Mouse (Mus musculus) liver, postnatal 0 days (tissue): ENCODE data around the gene Best1. TPM values are rescaled to one million over a fixed set of nuclear protein-coding genes. Genes with fewer than 3 reads are reported as not detected.
A peak's percentile ranks its signal among the peaks of the same experiment; 100 is the strongest.

ENCODE experiments used
- ATAC-seq: fragments of 200-750 bp; cut with Nextera tagmentation; 2 replicates; pipeline ENCODE4 v1.8.0; 2017; ENCODE audit warnings: mild to moderate bottlenecking, moderate library complexity
- DNase-seq: peaks from one replicate; pipeline ENCODE4 v3.0.0-alpha.2; 2016
- H3K27ac ChIP-seq: fragments of 300-500 bp; sonication (generic); 2 replicates; pipeline ENCODE4 v1.5.1; 2014; ENCODE audit warnings: antibody characterized with exemption, moderate library complexity, mild to moderate bottlenecking, low read depth
- H3K27me3 ChIP-seq: fragments of 300-500 bp; sonication (generic); 2 replicates; pipeline ENCODE4 v1.6.1; 2014; ENCODE audit warnings: low read length, control low read depth, mixed read lengths; ENCODE audit not compliant: insufficient read depth
- H3K36me3 ChIP-seq: fragments of 300-500 bp; sonication (generic); replicated peaks from 2 replicates; pipeline ENCODE4 v1.6.1; 2014; ENCODE audit warnings: mild to moderate bottlenecking, control low read depth, low read length, moderate library complexity, mixed read lengths; ENCODE audit not compliant: insufficient read depth
- H3K4me1 ChIP-seq: fragments of 300-500 bp; sonication (generic); 2 replicates; pipeline ENCODE4 v1.6.1; 2014; ENCODE audit warnings: antibody characterized with exemption, mild to moderate bottlenecking, control low read depth; ENCODE audit not compliant: insufficient read depth
- H3K4me2 ChIP-seq: fragments of 300-500 bp; sonication (generic); 2 replicates; pipeline ENCODE4 v1.6.1; 2014; ENCODE audit warnings: low read depth, mild to moderate bottlenecking, low read length, moderate library complexity, mixed read lengths
- H3K4me3 ChIP-seq: fragments of 300-500 bp; sonication (generic); 2 replicates; pipeline ENCODE4 v1.5.1; 2014; ENCODE audit warnings: low read depth, low read length
- H3K9ac ChIP-seq: fragments of 300-500 bp; sonication (generic); replicated peaks from 2 replicates; pipeline ENCODE4 v1.6.1; 2014; ENCODE audit warnings: mild to moderate bottlenecking, moderate library complexity
- H3K9me3 ChIP-seq: fragments of 300-500 bp; sonication (generic); 2 replicates; pipeline ENCODE4 v1.6.1; 2016; ENCODE audit warnings: mild to moderate bottlenecking, control low read depth, low read length, mixed read lengths
- CTCF ChIP-seq: sonication (generic); IDR thresholded peaks from 2 replicates; pipeline ENCODE4 v1.5.1; 2016; ENCODE audit warnings: antibody characterized with exemption, low read depth
- EP300 ChIP-seq: IDR thresholded peaks from 2 replicates; pipeline ENCODE4 v1.6.1; 2016; ENCODE audit warnings: antibody characterized with exemption, low read depth, mild to moderate bottlenecking
- WGBS: fragments of 180-500 bp; shearing (Covaris S2); extraction: QIAGEN DNeasy Blood & Tissue Kit; methylation state at CpG from one replicate; pipeline ENCODE4 v1.1.7; 2014; ENCODE audit not compliant: insufficient replicate concordance; 5-methylcytosine and 5-hydroxymethylcytosine counted together
- polyA plus RNA-seq: library from polyadenylated mRNA; unstranded; fragments of >200 nt; fragmentation: Nextera tagmentation; extraction: Ambion mirVana; gene quantifications from 2 replicates; pipeline ENCODE4 v1.2.1, GENCODE M21; 2015

The Best1 gene
- polyA plus RNA-seq, 1 experiment from 2014 or later, result 0.13 TPM

DNA sequence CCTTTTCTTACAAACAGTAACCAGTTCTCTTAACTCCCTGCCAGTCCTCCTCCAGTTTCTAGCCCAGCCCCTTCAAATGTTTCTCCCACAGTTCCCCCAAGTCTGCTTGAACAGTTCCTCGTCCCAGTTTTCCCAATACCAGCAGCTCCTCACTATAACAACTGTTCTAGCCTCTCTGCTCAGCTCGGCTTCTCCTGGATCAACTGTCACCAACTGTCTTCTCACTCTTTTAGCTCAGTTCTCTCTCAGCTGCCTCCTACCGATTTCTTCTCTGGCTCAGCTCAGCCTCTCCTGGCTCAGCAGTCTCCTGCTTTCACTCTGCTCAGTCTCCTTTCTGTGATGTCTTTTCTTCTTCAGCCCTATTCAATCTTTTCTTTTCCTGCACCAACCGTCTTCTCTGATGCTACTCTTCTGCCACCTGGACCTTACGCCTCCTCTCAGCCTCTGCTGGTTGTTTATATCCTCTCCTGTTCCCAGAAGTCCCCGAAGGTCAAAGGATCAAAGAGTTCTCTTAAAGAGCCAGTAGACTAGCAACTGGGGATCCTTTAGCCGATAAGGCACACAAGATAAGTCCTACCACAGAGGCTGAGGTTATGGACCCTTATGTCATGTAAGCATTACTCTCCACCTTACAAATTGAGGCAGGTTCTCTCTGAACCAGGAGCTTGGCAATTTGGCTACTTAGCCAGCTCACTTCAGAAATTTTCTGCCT lies 37.1 kb downstream of the Best1 start:
- Histone ChIP-seq H3K27me3 (no peaks in the 10 kb centered on the region), H3K4me1 (peaks cover 18% of the 10 kb centered on the region), H3K9me3 (no peaks in the 10 kb centered on the region), H3K4me3 (peak overlapping the region; percentile 19), H3K36me3 (no peaks in the 10 kb centered on the region), H3K9ac (peak overlapping the region; percentile 45), H3K4me2 (peak overlapping the region; percentile 49), H3K27ac (peak overlapping the region; percentile 74)
- TF ChIP-seq CTCF (no peak), EP300 (peak; percentile 48; the same call in 1 of the 2 replicates)
- WGBS, result 22% methylated on average over 7 of the region's 7 CpGs
- ATAC-seq, result peak; percentile 38; the same call in 1 of the 2 replicates
- DNase-seq, result no peak

DNA sequence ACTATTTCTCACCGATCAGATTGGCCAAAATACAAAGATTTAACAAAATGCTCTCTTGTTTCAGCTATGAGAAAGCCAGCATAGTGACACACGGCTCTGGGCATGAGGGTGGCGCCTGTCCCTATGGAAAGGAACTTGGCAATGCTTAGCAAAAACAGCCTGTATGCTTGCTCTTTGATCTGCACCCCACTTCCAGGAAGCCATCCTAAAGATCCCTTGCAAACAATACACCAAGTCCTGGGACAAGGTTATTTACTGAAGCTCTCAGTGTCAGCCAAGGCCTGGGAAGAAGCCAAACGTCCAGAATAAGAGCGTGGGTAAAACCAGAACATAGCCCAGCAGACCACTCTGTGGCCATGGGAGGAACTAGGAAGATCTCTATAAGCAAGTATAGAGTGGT lies 40.7 kb downstream of the Best1 start:
- peak overlapping the region; percentile 17; the same call in 1 of the 2 replicates for H3K27ac ChIP-seq
- H3K27me3 ChIP-seq, result no peaks in the 10 kb centered on the region
- DNase-seq, result peak; percentile 43
- peak; percentile 79 for ATAC-seq
- H3K36me3 ChIP-seq, result no peaks in the 10 kb centered on the region
- no peak overlapping the region for H3K4me2 ChIP-seq
- no peak overlapping the region for H3K9ac ChIP-seq
- no peak overlapping the region for H3K4me3 ChIP-seq
- 63% methylated on average over 5 of the region's 5 CpGs for WGBS
- TF ChIP-seq CTCF, result no peak
- peak; percentile 87 for TF ChIP-seq EP300
- H3K9me3 ChIP-seq, result no peaks in the 10 kb centered on the region
- peaks cover 40% of the 10 kb centered on the region for H3K4me1 ChIP-seq

DNA sequence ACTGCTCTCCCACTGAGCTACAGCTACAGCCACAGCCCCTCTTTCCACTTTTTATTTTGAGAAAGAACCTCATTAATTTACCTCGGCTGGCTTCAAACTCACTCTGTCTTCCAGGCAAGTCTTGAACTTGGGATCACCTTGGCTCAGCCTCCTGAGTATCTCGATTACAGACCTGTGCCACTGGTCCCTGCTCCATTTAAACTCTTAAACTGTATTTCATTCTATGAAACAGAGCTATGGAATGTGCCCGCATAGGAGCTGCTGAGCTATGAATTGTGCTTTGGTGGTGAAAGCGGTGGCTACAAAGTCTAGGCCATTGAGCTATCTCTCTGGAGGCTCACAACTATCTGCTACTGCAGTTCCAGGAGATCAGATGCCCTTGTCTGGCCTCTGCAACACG lies 43.5 kb downstream of the Best1 start:
- H3K36me3 ChIP-seq, result no peaks in the 10 kb centered on the region
- H3K9me3 ChIP-seq, result no peaks in the 10 kb centered on the region
- H3K4me3 ChIP-seq, result no peak overlapping the region
- no peak overlapping the region for H3K27ac ChIP-seq
- H3K4me1 ChIP-seq, result peaks cover 50% of the 10 kb centered on the region
- no peak overlapping the region for H3K4me2 ChIP-seq
- ATAC-seq, result no peak
- H3K27me3 ChIP-seq, result no peaks in the 10 kb centered on the region
- WGBS, result 77% methylated on average over 5 of the region's 5 CpGs
- H3K9ac ChIP-seq, result no peak overlapping the region
- TF ChIP-seq CTCF (no peak), EP300 (no peak)
- DNase-seq, result no peak

DNA sequence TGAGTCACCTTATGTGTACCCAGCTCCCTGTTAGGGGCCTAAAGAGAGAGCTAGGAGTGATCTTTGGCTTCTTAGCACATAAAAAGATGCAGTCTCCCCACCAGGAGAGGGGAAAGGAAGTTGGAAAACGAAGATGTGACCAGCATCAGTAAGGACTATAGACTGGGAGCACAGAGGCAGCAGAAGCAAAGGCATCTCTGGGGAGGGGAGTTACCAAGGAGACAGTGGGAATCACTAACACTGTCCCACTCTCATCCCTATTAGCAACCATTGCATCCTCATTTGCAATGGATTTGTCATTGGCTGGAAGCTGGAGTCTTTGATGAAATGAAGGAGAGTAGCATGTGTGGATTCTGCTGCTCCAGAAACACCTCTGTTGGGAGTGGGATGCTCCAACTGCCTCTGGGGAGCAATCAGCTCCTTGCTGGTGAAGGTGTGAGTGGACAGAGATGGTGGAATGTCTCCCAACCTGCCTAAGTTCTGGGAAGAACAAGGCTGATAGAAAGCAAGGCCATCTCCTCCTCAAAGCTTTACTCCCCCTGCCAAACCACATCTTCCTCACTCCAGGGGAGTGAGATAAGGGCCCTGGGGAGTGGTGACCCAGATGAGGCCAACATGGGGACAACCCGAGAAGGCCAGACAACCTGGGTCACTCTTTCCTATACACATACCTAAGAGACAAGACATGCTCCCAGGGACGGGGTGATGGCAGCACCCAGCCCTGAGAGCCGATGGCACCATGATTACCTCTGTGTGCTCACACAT lies 44.6 kb downstream of the Best1 start:
- H3K9me3 ChIP-seq, result no peaks in the 10 kb centered on the region
- peak overlapping the region; percentile 69; the same call in 1 of the 2 replicates for H3K9ac ChIP-seq
- 74% methylated on average over 4 of the region's 4 CpGs for WGBS
- H3K4me3 ChIP-seq, result no peak overlapping the region
- H3K4me2 ChIP-seq, result no peak overlapping the region
- H3K36me3 ChIP-seq, result no peaks in the 10 kb centered on the region
- H3K27me3 ChIP-seq, result no peaks in the 10 kb centered on the region
- no peak for TF ChIP-seq CTCF
- peaks cover 51% of the 10 kb centered on the region for H3K4me1 ChIP-seq
- no peak for DNase-seq
- ATAC-seq, result no peak
- no peak overlapping the region for H3K27ac ChIP-seq

DNA sequence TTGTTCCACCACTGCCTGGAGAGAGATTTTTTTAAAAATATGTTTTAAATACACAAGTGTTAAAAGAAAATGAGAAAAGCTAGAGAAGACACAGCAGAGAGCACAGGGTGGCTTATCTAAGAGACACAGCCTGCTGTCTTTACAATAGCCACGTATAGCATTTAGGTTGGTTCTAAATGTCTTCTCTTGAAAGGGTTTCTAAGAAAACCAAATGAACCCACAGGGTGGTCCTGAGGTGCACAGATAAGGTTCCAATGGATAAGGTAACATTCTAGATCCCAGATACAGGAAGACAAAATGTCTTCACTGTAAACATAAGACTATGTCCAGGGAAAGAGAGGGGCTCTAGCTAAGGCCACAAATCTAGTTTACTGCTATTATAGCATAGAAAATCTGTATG lies 46.0 kb downstream of the Best1 start:
- H3K4me3 ChIP-seq, result peak overlapping the region; percentile 34; the same call in 1 of the 2 replicates
- 32% methylated on average over 1 of the region's 1 CpGs for WGBS
- H3K27ac ChIP-seq, result peak overlapping the region; percentile 99
- no peak for TF ChIP-seq CTCF
- TF ChIP-seq EP300, result 0 out of 2 replicates have a peak, but pooled peaks have one; percentile 66
- ATAC-seq (no peak), DNase-seq (no peak)
- H3K9me3 ChIP-seq, result no peaks in the 10 kb centered on the region
- peaks cover 51% of the 10 kb centered on the region for H3K4me1 ChIP-seq
- peak overlapping the region; percentile 69 for H3K9ac ChIP-seq
- peak overlapping the region; percentile 69 for H3K4me2 ChIP-seq
- no peaks in the 10 kb centered on the region for H3K27me3 ChIP-seq
- H3K36me3 ChIP-seq, result no peaks in the 10 kb centered on the region

DNA sequence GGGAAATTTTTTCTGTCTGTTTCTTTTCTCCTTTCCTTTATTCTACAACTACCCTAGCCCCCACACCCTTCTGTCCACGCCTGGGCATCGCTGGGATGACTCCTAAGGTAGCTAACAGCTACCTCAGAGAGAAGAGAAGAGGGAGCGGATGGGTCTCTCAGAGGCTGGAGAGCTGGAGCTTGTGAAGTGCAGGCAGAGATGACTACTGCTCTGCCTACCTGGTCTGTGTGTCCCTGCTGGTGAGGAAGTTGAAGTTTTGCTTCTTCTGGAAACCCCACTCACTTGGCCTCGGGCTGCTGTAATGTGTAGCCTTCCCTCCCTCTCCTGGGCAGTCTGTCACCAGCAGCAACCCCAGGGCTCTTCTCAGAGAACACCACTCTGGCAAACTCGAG lies 46.6 kb downstream of the Best1 start:
- TF ChIP-seq CTCF, result peak; percentile 37; the same call in 1 of the 2 replicates
- no peak for TF ChIP-seq EP300
- peak overlapping the region; percentile 99 for H3K27ac ChIP-seq
- H3K4me3 ChIP-seq, result peak overlapping the region; percentile 34
- DNase-seq, result peak; percentile 36
- peak; percentile 65 for ATAC-seq
- peak overlapping the region; percentile 69 for H3K9ac ChIP-seq
- H3K4me2 ChIP-seq, result peak overlapping the region; percentile 69
- no peaks in the 10 kb centered on the region for H3K9me3 ChIP-seq
- H3K4me1 ChIP-seq, result peaks cover 51% of the 10 kb centered on the region
- 23% methylated on average over 5 of the region's 5 CpGs for WGBS
- no peaks in the 10 kb centered on the region for H3K36me3 ChIP-seq
- H3K27me3 ChIP-seq, result no peaks in the 10 kb centered on the region
